In the genomic region with DNA sequence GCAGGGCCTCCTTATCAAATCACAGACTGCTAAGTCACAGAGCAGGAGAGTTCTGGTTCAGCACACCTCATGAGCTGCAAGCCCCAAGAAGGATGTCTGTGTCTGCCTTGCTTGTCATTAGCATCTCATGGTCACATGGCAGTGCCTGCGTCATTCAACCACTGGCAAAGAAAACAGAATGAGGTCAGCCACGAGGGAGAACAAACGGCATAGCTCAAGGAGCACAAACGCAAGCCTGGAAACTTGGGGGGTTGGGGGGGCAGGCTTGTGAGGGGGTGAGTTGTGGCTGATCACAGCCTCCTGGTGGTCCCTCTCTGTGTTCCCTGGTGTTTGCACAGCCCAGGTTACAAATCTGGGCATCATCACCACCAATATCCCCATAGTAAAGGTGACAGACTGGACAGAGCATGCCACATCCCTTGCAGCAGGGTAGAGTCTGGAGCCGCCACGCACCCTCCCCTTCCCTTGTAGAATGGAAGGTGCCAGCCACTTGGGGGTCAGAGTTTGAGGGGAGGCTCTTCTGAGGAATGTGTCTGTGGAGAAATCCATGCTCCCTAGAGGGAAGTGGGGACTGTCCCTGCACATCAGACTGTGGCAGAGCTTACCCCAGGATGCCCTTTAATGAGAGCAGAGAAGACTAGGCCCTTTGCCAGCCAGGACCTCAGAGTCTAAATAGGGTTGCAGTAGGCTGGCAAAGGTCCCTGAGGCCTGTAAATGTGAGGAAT, we compare ENCODE assay signal across 8 mouse cellular contexts.
DNase-seq lines count a peak whose midpoint lies in the region; ATAC-seq and TF ChIP-seq lines count a peak whose summit lies in the region.

No protein-coding gene starts in this region.

- no peaks in the 10 kb centered on the region for H3K27me3 ChIP-seq in hindbrain, postnatal 0 days (ENCODE audit: insufficient read depth, low read length)
- H3K27me3 ChIP-seq in neural tube, embryonic 12.5 days (replicated peaks) = no peaks in the 10 kb centered on the region

- intact Hi-C loops in left cerebral cortex, postnatal 10 days (cut with DNase I) = loop anchor here (10.0 kb wide), 1 partner anchor 130 kb away; no protein-coding TSS in a partner anchor

- peak; percentile 30 for DNase-seq in cerebellum, adult 9-10 months
- peak; percentile 90 for DNase-seq in brain, adult 2 months (ENCODE audit: low read depth, low spot score)
- DNase-seq in gastrocnemius, postnatal 10 days = peak; percentile 53
- DNase-seq in hindbrain, postnatal 0 days (ENCODE audit: low spot score) = peak; percentile 75
- DNase-seq in left cerebral cortex, postnatal 10 days (ENCODE audit: extremely low spot score in 1 of 2, low spot score in 2 of 2) = peak; percentile 42 to 60
- DNase-seq in yolk sac, embryonic 10.5 days (ENCODE audit: low spot score) = no peak

- WGBS in hindbrain, postnatal 0 days = 32% methylated on average over 6 of the region's 6 CpGs
- WGBS in neural tube, embryonic 12.5 days = 47% methylated on average over 6 of the region's 6 CpGs

- no peak overlapping the region for H3K4me2 ChIP-seq in hindbrain, postnatal 0 days (ENCODE audit: low read depth, low read length)
- H3K4me2 ChIP-seq in neural tube, embryonic 12.5 days (replicated peaks) = no peak overlapping the region

- no peak for TF ChIP-seq CTCF in hindbrain, postnatal 0 days (IDR thresholded peaks at IDR 0.05; ENCODE audit: low read depth)

- no peak for ATAC-seq in cerebellum, adult (ENCODE audit: insufficient number of reproducible peaks, low FRiP score, low TSS enrichment)
- ATAC-seq in hindbrain, postnatal 0 days = peak; percentile 85
- ATAC-seq in neural tube, embryonic 12.5 days (ENCODE audit: low FRiP score, low read depth) = 0 out of 2 replicates have a peak, but pooled peaks have one; percentile 48

- peak overlapping the region; percentile 61 for H3K27ac ChIP-seq in hindbrain, postnatal 0 days
- H3K27ac ChIP-seq in neural tube, embryonic 12.5 days = no peak overlapping the region

- no peak overlapping the region for H3K9ac ChIP-seq in hindbrain, postnatal 0 days (replicated peaks; ENCODE audit: low read length)
- H3K9ac ChIP-seq in neural tube, embryonic 12.5 days = no peak overlapping the region

- H3K4me1 ChIP-seq in hindbrain, postnatal 0 days (ENCODE audit: insufficient read depth, low read length) = peaks cover 15% of the 10 kb centered on the region; the same call in 1 of the 2 replicates
- H3K4me1 ChIP-seq in neural tube, embryonic 12.5 days = peaks cover 19% of the 10 kb centered on the region

- no peaks in the 10 kb centered on the region for H3K9me3 ChIP-seq in hindbrain, postnatal 0 days (ENCODE audit: low read length)
- no peaks in the 10 kb centered on the region for H3K9me3 ChIP-seq in neural tube, embryonic 12.5 days

- H3K36me3 ChIP-seq in hindbrain, postnatal 0 days (ENCODE audit: insufficient read depth, low read length) = no peaks in the 10 kb centered on the region
- no peaks in the 10 kb centered on the region for H3K36me3 ChIP-seq in neural tube, embryonic 12.5 days

- no peak overlapping the region for H3K4me3 ChIP-seq in hindbrain, postnatal 0 days (ENCODE audit: low read length)
- no peak overlapping the region for H3K4me3 ChIP-seq in neural tube, embryonic 12.5 days
